In genomic region chr5:102677176-102677575, GRCm38 (mm10) we compare ENCODE assay signal across 14 mouse cellular contexts.
"Had no signal": no experiment of that assay in that cellular context is flagged by ENCODE, and none has a peak within 500 bp of the region (broad histone marks: within the 10 kb centered on the region; RNA-seq: fewer than 3 reads in every experiment).

No protein-coding gene starts in this region.

- H3K9ac ChIP-seq: intestine, embryonic 15.5 days; limb, embryonic 15.5 days; liver, embryonic 14.5 days; lung, embryonic 15.5 days; midbrain, embryonic 12.5 days; neural tube, embryonic 13.5 days; stomach, embryonic 15.5 days had no signal

- H3K27ac ChIP-seq: intestine, embryonic 15.5 days; layer of hippocampus, adult 2 months; limb, embryonic 15.5 days; liver, embryonic 14.5 days; lung, embryonic 15.5 days; midbrain, embryonic 12.5 days; neural tube, embryonic 13.5 days; stomach, embryonic 15.5 days had no signal

- ATAC-seq: intestine, embryonic 15.5 days; midbrain, embryonic 16.5 days had no signal

- H3K4me1 ChIP-seq: midbrain, embryonic 12.5 days; stomach, embryonic 15.5 days had no signal

- H3K27me3 ChIP-seq: intestine, embryonic 15.5 days; limb, embryonic 15.5 days; lung, embryonic 15.5 days; midbrain, embryonic 12.5 days; neural tube, embryonic 13.5 days; stomach, embryonic 15.5 days had no signal

- H3K4me3 ChIP-seq: intestine, embryonic 15.5 days; layer of hippocampus, adult 2 months; limb, embryonic 15.5 days; lung, embryonic 15.5 days; midbrain, embryonic 12.5 days; neural tube, embryonic 13.5 days; stomach, embryonic 15.5 days had no signal

- DNase-seq: kidney, adult 18-20 months; kidney, postnatal 10 days; kidney, postnatal 4 days; right cerebral cortex, postnatal 14 days; thymus, postnatal 4 days had no signal

- H3K36me3 ChIP-seq: intestine, embryonic 15.5 days; limb, embryonic 15.5 days; lung, embryonic 15.5 days; midbrain, embryonic 12.5 days; neural tube, embryonic 13.5 days; stomach, embryonic 15.5 days had no signal

- H3K4me2 ChIP-seq: intestine, embryonic 15.5 days; limb, embryonic 15.5 days; lung, embryonic 15.5 days; midbrain, embryonic 12.5 days; neural tube, embryonic 13.5 days; stomach, embryonic 15.5 days had no signal

- H3K9me3 ChIP-seq: intestine, embryonic 15.5 days; limb, embryonic 15.5 days; lung, embryonic 15.5 days; midbrain, embryonic 12.5 days; neural tube, embryonic 13.5 days; stomach, embryonic 15.5 days had no signal
